Mouse (Mus musculus): Measurements from ENCODE around the gene Cdc42bpb.

The Cdc42bpb gene

DNA sequence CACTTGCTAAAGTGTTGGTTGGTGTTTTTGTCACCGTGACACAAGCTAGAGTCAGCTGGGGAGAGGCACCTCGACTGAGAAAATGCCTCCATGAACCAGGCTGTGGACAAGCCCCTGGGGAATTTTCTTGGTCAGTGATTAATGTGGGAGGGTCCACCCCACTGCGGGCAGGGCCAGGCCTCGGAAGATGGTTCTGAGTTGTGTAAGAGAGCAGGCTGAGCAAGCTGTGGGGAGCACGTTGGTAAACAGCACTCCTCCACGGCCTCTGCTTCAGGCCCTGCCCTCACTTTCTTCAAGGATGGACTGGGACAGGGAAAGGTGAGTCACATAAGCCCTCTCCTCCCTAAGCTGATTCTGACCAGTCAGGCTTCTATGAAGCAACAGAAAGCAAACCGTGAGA lies 36.8 kb downstream of the Cdc42bpb start:
- DNase-seq (ENCODE audit: low spot score in 2 of 2), result no peak

DNA sequence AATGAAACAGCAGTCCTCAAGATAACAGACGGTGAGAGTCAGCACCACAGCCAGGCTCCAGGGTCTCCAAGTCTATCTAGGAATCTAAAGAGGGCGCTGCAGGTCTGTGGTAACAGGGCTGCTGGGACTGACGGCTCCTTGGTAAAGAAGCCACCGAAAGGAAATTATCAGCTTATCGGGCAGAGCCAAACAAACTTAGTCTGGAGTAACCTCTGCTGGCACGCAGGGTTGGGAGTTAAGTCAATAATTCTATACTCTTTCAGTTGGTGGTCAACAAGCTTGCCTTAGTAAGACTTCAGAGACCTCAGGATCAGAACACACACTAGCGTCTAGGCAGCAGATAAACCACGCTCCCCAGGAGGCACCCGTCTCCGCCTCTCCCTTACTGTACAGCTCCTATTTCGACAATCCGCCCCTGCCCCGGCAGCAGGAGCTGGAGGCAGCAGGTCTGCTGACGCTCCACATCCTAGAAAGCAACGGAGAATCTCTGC lies 39.6 kb downstream of the Cdc42bpb start:
- no peak for DNase-seq (ENCODE audit: low spot score in 2 of 2)

DNA sequence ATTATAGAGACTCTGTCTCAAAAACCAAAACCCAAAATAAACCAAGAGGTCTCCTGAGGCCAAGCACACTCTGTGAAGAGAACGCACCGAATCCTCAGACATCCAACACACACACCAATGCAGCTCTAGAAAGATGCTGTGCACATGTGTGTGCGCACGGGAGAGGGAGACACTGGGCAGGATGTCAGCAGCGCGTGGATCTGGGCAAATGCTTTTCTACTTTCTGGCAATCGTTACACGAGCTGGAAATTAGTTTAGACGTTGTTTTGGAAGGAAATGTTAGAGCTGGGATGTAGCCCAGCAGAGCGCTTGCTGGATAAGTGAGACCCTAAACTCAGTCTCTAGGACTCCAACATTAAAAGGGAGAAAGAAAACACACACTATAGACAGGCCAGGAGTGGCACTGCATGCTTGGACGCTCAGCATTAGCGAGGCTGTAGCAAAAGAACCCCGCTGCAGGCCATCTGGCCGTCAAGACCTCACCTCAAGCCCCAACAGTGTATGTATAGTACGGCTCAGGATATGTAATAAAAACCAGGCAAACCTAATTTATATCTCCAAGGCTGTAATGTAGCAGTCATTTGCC lies 44.4 kb downstream of the Cdc42bpb start:
- no peak for DNase-seq (ENCODE audit: low spot score in 2 of 2)

DNA sequence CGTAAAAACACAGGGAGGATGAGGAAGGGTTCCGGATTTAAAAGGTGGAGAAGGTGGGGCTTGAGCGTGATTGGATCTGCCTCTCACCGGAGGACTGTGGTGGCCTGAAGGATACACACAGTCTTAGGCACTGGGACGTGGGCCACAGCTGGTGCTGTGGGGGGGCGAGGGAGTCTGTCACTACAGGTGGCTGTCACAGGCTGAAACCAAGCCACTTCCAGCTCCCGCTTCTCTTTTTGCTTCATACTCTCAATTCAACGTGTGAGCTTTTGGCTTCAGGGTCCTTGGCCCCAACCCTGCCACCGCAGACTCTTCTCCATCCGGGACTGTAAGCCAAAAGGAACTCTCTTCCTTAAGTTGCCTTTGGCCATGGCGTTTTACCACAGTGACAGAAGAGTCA lies 45.1 kb downstream of the Cdc42bpb start:
- no peak for DNase-seq (ENCODE audit: low spot score in 2 of 2)

DNA sequence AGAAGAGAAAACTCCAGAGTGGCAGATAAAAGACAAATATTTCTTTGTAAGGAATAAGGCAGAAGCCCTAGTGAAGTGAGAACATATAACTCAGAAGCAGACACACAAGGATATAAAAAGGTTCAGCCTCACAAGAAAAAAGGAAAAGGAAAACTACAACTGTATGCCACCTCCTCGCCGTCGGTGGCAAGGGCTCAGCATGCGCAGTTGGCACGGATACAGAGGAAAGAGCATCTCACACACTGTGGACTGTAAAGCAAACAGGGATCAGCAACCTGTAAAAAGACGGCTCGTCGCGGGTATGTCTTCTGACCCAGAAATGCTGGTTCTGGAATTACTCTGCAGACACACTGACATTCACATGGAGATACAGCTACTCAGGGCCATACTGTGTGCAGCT lies 45.9 kb downstream of the Cdc42bpb start:
- DNase-seq (ENCODE audit: low spot score in 2 of 2), result no peak

DNA sequence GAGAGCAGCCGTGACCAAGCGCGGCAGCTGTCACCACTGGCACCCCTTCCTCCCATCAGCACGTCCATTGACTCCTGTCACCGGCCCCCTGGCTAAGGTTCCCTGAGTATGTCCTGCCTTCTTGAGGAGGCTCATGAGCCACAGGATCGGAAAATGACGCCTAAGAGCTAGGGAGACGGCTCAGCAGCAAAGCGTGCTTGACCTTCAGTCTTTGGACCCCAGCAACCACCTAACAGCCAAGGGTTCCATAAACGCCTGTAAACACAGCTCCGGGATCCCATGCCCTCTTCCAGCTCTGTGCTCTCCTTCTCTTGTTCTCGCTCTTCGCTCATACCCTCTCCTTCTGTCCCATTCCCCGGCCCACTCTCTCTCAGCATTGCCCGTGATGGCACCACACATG lies 48.2 kb downstream of the Cdc42bpb start:
- no peak for DNase-seq (ENCODE audit: low spot score in 2 of 2)

DNA sequence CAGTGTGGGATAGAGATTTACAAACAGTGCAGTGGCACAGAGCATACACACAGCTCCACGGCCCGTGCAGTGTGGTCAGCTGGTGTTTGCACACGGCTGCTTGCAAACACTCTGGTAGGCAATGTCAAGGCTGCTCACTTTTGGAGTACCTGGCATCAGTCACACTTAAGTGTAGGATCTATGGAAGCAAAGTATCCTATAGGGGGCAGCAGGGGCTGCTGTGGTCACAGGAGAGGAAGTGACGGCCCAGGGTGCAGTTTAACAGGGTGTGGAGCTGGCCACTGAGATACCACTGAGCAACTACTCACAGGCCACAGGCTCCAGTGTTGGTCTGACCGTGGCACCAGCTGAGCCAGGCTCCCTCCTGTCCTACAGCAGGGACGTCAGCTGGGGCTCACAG lies 49.2 kb downstream of the Cdc42bpb start:
- no peak for DNase-seq (ENCODE audit: low spot score in 2 of 2)

DNA sequence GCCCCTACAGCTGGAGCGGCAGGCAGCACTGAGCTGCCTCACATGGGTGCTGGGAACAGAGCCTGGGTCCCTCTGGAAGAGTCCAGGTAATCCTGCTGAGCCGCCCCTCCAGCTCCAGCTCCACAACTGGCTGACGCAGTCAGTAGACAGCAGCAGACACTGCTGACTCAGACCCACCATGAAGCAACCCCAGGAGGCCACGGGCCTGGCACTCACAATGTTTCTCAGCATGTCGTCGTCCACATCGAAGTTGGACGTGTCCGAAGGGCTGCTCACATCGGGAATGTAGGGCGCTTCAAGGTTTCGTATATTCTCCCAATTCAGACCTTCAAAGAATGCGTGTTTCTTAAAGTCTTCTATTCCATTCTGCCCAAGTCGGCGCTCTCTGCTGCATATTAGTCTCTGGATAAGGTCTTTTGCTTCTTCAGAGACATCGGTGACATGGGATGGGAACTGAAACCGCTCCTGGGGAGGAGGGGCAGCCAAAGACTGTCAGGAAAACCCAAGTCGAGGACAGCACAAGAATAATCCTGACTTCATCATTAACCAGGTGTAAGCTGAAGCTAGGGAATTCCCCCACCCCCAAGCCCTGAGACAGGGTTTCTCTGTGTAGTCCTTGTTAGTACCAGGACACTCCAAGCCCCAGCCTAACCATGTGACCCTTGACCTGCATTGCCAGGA lies 51.6 kb downstream of the Cdc42bpb start:
- no peak for DNase-seq (ENCODE audit: low spot score in 2 of 2)

DNA sequence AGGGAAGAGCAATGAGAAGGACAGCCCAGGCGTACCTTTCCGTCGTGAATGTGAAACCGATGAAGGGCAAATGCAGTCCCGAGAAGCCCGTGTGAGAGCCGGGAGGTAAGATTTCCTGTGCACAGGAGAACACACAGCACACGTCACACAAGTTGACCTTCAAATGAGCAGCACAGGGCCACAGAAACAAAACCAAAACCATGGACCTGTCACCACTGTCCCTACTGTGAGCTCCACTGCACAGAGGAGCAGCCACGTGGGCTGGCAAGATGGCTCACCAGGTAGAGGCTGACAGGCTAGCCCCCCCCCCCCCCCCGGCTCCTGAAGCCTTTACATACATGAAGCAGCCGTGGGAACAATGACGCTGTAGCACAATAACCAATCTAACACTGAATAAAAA lies 52.6 kb downstream of the Cdc42bpb start:
- DNase-seq (ENCODE audit: low spot score in 2 of 2), result no peak

DNA sequence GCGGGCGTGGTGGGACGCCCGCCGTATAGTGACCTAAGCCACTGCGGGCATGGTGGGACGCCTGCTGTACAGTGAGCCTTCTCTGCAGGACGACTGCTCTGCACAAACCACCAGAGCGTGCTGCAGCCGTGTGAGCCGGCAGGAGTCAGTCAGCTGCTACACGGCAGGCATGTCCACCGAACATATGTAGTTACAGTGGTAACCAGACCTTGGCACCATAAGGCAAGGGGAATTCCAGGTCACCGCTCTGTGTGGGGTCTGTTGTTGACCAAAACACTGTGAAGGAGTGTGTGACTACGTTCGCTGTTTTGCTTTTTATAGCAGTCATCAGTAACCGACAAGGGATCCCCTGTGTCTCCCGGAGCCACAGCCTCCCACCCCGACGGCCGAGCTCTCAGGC lies 53.0 kb downstream of the Cdc42bpb start:
- no peak for DNase-seq (ENCODE audit: low spot score in 2 of 2)

DNA sequence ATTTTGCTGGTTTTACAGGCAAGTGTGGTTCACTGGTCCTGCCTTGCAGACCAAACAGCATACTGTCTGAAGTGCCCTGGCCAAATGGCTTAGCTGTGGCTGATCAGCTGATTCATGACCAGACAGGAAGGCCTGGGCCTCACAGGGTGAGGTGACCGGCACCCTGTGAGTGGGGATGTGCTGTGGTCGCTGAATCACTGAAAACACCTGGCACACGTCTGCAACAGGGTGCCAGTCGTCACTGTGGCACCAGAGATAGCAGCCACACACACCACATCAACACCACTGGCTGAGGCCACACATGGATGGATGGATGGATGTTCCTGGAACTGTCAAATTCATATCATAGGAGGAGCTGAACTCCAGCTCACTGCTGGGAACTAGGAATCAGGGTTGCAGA lies 54.1 kb downstream of the Cdc42bpb start:
- DNase-seq (ENCODE audit: low spot score in 2 of 2), result no peak

DNA sequence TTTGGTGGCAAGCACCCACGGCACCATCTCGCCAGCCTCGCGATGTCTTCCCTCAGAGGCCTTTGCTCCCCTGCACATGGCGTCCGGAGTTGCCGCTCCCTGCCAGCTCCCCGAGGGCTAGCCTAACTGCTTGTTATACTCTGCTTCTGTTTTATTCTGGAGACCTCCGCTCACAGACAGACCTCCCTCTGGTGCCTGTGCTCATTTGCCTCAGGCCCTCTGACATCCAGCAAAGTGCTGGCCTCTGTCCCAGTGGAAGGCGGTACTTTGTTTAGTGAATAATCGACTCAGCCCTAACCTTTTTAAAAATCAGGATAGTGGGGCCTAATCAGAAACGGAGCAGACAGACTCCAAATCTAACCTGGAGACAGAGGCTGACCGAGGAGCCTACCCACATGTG lies 55.7 kb downstream of the Cdc42bpb start:
- no peak for DNase-seq (ENCODE audit: low spot score in 2 of 2)

DNA sequence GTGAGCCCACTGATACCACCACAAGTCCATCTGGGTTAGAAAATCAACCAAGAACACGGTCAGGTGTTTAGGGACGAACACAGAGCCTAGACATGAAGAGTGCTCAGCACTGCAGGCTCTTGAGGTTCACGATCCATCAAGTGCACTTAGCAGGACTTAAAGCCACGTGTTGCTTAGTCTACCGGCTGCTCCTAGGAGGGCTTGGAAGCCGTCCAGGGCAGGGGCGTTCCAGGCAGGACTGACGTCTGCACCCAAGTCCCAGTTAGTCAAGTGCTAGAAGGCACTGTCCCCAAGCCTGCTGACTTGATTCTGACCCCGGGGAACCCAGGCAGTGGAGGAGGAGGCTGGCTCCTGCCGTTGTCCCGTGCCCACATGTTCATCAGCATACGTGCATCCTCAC lies 57.0 kb downstream of the Cdc42bpb start:
- no peak for DNase-seq (ENCODE audit: low spot score in 2 of 2)

DNA sequence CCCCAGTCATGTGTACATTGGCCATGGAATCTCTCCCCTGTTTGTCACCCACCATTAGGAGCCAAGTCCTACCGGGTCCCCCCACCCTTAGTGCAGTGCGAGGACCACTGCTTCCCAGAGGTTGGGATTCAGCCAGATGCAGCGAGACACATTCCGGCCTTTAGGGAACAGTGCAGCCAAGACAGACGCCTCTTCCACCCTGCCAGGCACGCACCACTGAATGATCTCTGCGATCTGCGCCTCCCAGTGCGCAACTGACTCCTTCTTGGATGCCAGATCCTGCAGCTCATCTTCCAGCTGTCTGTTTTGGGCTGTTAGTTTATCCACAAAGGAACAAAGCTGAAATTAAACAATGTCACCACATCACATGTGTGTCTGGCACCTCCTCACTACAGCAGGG lies 59.8 kb downstream of the Cdc42bpb start:
- no peak for DNase-seq (ENCODE audit: low spot score in 2 of 2)

DNA sequence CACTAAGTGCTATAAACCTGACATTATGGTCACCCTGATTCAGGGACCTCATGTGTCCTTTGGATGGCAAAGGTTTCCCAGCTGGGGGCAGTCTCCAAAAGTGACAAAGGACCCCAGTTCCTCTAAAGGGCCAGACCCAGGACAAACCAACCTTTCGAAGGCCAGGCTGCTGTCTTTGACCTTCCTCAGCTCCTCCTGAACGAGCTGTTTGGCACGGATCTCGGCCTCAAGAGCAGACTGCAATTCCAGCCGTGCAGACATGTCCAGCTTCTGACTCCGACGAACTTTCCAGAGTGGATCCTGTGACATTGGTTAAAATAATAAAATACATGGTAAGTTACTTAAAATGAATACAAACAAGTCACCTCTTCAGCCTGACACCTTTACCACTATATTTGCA lies 63.2 kb downstream of the Cdc42bpb start:
- no peak for DNase-seq (ENCODE audit: low spot score in 2 of 2)

DNA sequence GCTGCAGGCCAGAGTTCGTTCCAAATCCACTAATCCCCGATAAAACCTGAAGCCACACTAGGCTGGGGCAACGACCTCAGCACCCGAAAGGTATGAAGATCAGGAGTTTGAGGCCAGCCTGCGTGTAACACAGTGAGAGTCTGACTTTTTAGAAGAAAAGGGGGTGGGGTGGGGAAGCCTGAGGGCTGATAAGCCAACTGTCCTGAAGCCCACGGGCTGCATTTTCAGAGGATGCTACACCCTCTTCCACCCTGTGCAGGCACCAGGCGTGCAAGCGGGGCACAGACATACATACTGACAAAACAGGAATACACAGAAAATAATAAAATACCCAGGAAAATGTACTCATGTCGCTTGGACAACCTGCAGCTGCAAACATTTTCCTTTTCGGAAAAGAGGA lies 65.7 kb downstream of the Cdc42bpb start:
- DNase-seq (ENCODE audit: low spot score in 2 of 2), result no peak

DNA sequence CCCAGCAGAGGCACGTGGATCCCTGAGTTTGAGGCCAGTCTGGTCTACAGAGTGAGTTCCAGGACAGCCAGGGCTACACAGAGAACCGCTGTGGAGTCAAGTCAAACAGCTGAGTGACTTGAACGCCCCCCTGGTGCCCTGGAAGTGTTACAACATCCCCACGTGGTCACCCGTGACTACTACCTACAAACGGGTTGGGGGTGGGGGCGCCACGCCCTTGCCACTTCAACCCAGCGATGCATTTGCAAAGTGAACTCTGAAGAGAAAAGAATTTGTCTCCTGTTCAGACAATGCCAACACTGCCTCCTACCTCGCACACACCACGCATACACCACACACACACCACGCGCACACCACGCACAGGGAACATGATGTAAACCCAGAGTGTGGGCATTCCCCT lies 67.6 kb downstream of the Cdc42bpb start:
- DNase-seq (ENCODE audit: low spot score in 2 of 2), result no peak

DNA sequence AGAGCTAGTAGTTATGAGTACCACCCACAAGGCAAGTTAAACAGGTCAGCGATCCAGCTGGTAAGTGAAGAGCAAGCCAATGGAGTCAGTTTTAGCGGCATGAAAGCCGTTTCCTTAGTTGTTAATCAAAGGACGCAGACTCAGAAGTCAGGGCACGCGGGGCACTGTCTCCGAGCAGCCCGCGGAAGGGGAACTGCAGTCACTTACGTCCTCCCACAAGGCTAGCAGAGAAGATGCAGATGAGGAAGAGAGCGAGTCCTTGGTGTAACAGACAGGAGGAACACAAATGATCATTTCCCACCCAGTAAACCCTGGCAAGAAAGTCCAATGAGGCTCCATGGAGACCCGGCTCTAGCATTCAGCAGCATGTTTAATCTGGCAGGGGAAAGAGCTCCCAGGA lies 68.3 kb downstream of the Cdc42bpb start:
- DNase-seq (ENCODE audit: low spot score in 2 of 2), result no peak

DNA sequence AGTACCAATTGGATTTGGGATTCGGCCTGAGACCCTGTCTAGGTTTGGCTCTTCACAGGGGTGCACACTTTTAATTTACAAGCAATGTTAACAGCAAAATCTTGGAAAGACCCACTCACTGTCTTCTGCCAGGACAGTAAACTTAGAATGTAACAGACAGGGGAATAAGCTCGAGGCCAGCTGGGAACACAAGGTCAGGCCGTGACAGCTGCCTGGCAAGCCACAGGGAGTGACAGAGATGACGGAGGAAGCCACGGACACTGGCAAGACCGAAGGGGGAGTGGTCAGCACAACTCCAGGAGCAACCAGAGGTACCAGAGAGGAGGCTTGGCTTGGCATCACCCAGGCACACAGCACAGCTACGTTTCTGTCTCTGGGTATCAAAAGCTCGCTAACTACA lies 70.7 kb downstream of the Cdc42bpb start:
- no peak for DNase-seq (ENCODE audit: low spot score in 2 of 2)

DNA sequence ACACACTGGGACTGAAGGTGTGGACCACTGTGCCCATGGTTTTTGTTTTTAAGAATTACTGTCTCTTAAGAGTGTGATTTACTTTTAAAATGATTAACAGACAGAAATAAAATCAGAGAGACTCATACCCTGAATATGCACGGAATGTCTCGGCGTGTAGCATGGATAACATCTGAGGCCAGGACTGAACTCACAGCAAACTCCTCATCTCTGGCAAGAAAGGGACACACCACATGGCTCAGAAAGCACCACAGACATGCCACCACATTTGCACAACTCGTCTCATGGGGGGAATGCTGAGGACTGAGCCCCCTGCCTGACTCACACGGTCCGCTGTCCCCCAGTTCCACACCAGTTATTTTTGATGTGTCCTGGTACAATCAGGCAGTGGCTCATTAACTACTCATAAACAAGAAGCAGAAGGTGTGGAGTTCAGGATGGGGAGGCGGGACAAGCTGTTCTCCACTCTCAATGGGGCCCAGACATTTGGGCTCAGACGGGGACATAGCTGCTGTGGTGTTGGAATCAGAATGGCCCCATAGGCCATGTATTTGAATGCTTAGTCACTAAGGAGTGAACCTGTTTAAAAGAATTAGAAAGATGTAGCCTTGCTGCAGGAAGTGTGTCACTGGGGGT lies 73.7 kb downstream of the Cdc42bpb start:
- no peak for DNase-seq (ENCODE audit: low spot score in 2 of 2)

DNA sequence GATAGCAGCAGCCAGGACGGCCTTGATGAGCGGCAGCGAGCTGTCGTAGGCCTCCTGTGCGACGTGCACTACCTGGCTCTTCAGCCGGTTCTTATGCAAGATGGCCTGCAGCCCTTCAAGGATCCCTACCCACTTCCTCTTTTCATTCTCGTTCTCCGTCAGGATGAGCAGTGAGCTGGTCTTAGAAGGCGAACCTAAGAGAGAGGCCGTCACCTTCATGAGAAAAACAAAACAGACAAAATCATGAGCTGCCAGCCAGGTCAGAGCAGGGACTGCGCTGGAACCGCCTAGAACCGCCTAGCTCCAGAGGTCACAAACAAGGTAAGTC lies 75.5 kb downstream of the Cdc42bpb start:
- no peak for DNase-seq (ENCODE audit: low spot score in 2 of 2)

DNA sequence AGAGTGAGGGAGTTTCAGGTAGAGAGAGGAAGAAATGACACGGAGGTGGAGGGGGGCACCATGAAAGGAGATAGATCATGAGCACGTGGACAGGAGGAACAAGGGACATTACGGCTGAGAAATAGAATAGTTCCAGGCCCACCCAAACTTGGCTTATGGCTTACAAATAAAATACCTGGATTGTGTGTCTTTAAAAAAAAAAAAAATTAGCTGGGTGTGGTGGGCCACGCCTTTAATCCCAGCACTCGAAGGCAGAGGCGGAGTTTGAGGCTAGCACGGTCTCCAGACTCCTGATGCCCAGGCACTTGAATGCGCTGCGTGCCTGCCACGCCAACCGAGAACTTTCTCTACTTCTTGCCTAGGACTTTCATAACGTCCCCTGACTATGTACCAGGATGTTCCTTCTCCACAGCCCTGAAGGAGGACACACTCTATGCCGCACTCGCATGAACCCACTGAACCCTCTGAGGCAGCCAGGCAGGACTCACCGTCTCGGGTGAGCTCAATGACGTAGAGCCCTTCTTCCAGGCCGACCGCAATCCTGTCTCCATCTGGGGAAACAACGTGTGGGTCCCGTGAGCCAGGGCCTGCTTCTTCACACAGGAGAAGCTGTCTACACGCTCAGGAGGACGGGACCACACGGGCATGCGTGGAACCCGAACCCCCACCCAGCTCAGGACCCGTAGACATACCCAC lies 76.0 kb downstream of the Cdc42bpb start:
- no peak for DNase-seq (ENCODE audit: low spot score in 2 of 2)

DNA sequence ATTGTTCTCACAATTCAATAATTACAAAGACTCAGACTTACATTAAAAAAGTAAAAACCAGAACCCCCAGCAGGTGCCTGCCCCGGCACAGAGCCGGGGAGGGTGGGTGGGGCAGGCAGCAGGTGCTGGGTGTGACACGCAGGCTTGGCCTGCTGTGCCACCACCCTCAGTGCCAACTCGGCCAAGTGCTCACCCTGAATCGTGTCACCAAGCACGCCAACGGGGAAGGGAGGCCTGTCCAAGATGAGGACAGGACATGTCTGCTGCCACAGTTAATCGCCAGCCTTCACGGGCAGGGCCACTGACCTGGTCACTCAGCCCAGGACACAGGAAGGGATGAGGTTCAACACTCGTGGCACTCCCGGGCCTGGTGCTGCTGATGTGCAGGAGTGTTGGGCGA lies 84.5 kb downstream of the Cdc42bpb start:
- DNase-seq (ENCODE audit: low spot score in 2 of 2), result no peak
